Mouse (Mus musculus) erythroblast, adult 5-6 weeks (primary cell): ENCODE data around the gene Rho. TPM values are rescaled to one million over a fixed set of nuclear protein-coding genes. Genes with fewer than 3 reads are reported as not detected.

Experiments used
- ATAC-seq: replicated peaks from 2 replicates; pipeline ENCODE4 v1.8.0; 2016; ENCODE audit warnings: moderate number of reproducible peaks, mild to moderate bottlenecking, moderate TSS enrichment, inconsistent platforms; ENCODE audit not compliant: poor library complexity, low FRiP score, severe bottlenecking
- total RNA-seq, 2 experiments: library from RNA; stranded (forward) in 1 of 2; stranded (reverse) in 1 of 2; fragments of 150-400 nt in 1 of 2; fragments of 200-764, 138-1000 nt in 1 of 2; gene quantifications; 2 replicates each; pipeline versions ENCODE4 v1.2.3 to v1.2.4; 2015 to 2017; ENCODE audit warnings: low replicate concordance in 2 of 2

The Rho gene
- total RNA-seq, 2 experiments from 2014 or later = 0.09 TPM; not detected in 1

DNA sequence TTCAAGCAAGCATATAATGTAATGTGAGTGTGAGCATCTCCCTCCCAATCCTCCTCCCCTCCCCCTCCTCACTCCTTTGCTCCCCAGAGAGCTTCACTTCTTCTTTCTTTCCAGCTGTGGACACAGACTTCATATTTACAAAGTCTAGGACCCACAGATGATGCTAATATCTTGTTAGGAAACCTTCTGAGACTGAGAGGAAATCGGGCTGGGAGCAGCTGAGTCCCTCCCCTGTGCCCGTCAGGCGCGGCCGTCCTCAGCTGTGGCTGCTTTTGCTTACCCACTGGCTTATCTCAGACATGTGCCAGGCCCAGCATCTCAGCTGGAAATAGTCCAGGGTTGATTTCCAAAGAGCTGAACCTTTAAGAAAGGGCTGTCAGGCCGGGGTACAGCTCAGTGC is 14.8 kb downstream of the Rho start:
- no peak for ATAC-seq

DNA sequence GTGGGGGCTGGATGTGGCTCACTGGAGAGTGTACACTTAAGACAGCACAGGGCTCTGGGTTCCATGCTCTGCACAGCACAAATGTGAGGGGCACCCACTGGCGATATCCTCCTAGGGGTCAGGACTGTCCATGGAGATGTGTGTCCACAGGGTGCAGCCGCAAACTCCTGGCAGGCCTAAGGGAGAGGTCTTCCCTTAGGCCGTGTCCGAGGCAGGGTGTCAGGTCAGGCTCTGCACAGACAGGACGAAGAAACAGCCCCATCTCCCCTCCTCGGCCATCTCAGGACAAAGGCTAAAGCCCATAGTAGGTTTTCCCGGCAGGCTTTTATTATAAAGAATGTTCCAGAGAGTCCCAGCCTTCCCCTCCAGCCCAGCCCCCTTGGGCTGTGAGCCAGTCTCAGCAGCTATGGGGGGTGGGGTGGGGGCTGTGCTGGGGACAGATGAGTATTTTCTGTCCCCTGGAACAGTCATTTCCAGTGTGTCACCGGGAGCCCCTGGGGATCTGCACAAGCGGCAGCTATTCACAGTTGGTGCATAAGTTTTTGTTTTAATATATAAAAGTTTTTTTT is 23.0 kb downstream of the Rho start:
- no peak for ATAC-seq

- ATAC-seq = no peak
These were observed 23.6 kb downstream of the Rho start for GRCm38 (mm10) chr6:115955169-115955568.

DNA sequence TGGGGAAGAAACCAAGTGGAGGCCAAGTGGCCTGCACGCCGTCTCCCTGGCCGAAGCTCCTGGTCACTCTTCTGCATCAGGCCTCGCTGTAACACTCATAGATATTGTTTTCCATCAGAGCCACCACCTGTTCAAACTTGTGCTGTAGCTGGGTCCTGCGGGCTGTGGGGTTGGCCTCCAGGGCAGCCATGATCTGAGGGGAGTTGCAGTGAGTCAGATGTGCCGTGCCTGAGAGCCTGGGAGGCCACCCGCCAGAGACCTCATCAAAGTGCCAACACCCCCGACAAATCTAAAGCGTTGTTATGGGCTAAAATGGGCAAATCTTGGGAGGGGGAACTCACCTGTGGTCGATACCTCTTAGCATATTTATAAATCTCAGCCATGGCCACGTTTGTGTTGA is 24.1 kb downstream of the Rho start:
- no peak for ATAC-seq

GRCm38 (mm10) chr6:115956418-115956921 is 24.9 kb downstream of the Rho start:
- ATAC-seq = no peak

- ATAC-seq = no peak
These were observed 25.5 kb downstream of the Rho start for GRCm38 (mm10) chr6:115956922-115957601.

GRCm38 (mm10) chr6:115957681-115958080 is 26.1 kb downstream of the Rho start:
- ATAC-seq = no peak

GRCm38 (mm10) chr6:115958445-115958844 is 26.9 kb downstream of the Rho start:
- ATAC-seq = no peak

- no peak for ATAC-seq
These were observed 27.7 kb downstream of the Rho start for GRCm38 (mm10) chr6:115959151-115959691.

DNA sequence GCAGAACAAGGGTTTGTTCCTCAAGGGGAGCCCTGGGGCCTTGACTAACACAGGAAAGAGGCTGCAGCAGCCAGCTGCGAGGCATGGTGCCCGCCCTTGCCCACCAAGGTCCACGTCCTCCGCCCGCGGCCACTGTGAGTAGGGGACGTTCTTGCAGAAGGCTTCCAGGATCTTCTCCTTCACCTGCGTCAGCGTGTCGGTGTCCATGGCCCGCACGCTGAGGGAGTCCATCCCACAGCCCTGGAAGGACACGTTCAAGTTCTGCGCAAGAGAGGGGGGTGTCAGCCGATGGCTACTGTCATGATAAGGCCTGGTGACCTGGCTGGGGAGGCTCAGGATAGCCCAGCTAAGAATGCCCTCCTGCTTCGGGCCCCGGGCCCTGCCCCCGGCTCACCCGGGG is 28.8 kb downstream of the Rho start:
- no peak for ATAC-seq

GRCm38 (mm10) chr6:115961743-115962142 is 30.2 kb downstream of the Rho start:
- no peak for ATAC-seq

- ATAC-seq = no peak
These were observed 31.0 kb downstream of the Rho start for GRCm38 (mm10) chr6:115962439-115963085.

DNA sequence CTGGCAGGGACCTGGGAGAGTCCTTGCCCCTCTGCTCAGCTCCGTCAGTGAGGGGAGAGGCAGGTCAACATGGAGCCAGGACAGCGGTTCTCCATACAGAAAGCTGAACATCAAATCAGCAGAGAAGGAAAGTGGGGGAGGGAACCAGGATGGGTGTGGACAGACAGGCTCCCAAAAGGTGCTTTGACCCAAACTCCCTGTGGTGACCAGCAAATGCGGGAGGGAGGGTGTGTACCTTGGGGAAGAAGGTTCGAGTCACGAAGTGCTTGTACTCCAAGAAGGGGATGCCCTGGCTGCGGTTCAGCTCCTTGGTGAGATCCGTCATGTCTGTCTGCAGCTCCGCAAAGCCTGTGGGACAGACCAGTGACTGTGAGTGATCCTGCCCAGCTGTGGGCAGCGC is 32.1 kb downstream of the Rho start:
- no peak for ATAC-seq

GRCm38 (mm10) chr6:115966227-115966966 is 34.8 kb downstream of the Rho start:
- no peak for ATAC-seq

GRCm38 (mm10) chr6:115967291-115967880 is 35.8 kb downstream of the Rho start:
- no peak for ATAC-seq

DNA sequence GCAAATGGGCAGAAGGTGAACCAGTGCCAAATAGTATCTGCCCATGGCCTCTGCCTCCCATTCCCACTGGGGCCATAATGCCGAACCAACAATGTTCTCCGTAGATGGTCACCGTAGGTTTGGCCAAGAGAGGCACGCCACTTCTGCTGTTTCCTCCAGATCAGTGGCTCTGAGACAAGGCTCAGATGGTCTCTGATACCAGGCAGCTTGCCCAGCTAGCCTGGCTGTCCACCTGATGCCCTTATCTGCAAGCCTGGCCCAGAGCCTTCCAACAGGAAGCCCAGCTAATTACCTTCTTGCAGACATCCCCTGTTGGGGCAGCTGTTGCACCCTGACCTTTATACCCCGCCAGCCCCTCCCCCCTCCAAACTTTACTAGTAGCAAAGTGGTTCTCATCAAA is 36.5 kb downstream of the Rho start:
- no peak for ATAC-seq

DNA sequence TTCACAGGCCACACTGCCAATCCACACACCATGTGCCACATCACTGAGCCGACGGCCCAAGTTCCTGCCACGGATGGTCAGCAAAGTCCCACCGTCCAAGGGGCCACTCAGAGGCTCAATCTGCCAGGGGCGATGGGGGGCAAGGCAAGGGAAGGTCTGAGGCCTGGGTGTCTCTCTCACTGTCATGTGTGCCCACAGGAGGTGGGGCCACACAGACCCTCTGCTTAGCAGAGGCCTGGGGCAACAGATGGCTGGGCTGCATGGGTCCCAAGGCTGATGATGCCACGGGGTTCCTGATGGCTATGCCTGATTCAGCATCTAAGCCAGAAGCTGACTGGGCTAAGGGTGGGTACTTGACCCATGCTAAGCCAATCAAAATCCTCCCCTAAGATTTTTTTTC is 37.2 kb downstream of the Rho start:
- 0 out of 2 replicates have a peak, but pooled peaks have one; percentile 19 for ATAC-seq

GRCm38 (mm10) chr6:115969103-115969502 is 37.6 kb downstream of the Rho start:
- no peak for ATAC-seq

DNA sequence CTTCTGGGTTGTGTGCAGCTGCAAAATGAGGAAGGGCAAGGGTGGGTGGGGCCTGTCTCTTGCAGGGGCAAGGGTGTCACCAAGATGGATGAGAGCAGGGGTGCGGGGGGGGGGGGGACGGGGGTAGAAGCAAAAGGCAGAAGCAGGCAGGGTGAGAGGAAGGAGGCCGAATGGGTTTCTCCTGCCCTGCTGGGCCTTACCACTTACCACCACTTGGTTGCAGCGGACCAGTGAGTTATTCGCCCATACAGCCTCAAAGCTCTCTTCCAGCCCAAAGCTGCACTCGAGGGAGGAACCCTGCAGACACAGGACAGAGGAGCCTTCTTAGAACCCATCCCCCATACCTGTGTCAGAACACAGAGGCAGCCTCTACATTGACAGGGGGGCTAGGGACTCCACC is 38.4 kb downstream of the Rho start:
- no peak for ATAC-seq
